Mouse (Mus musculus): ENCODE measurements at regions not wholly inside any gene's neighbourhood (a gene's known extent, or its start where the extent isn't known, plus 50 kb on each side); places are given as distances from the start of the nearest gene placed in this dataset.

GRCm38 (mm10) chr5:136619315-136620231, 52.3 kb upstream of the Cux1 start:
- DNase-seq (ENCODE audit: low spot score) = peak; percentile 62

GRCm38 (mm10) chr5:136620234-136620633, 52.9 kb upstream of the Cux1 start:
- peak; percentile 23 for DNase-seq (ENCODE audit: low spot score)

GRCm38 (mm10) chr5:136621336-136622125, 54.2 kb upstream of the Cux1 start:
- DNase-seq (ENCODE audit: low spot score) = no peak

GRCm38 (mm10) chr5:136622152-136622551, 54.9 kb upstream of the Cux1 start:
- DNase-seq (ENCODE audit: low spot score) = no peak

- DNase-seq (ENCODE audit: low spot score) = peak; percentile 91
Observed at GRCm38 (mm10) chr5:136622721-136623542, 55.6 kb upstream of the Cux1 start.

GRCm38 (mm10) chr5:136623791-136624190, 56.5 kb upstream of the Cux1 start:
- no peak for DNase-seq (ENCODE audit: low spot score)

GRCm38 (mm10) chr5:136625176-136625991, 58.1 kb upstream of the Cux1 start:
- DNase-seq (ENCODE audit: low spot score) = peak; percentile 42

GRCm38 (mm10) chr5:136626142-136626771, 59.0 kb upstream of the Cux1 start:
- DNase-seq (ENCODE audit: low spot score) = no peak

- no peak for DNase-seq (ENCODE audit: low spot score)
Observed at GRCm38 (mm10) chr5:136626891-136627290, 59.6 kb upstream of the Cux1 start.

GRCm38 (mm10) chr5:136627671-136628292, 60.5 kb upstream of the Cux1 start:
- no peak for DNase-seq (ENCODE audit: low spot score)

- DNase-seq (ENCODE audit: low spot score) = no peak
Observed at GRCm38 (mm10) chr5:136628502-136628901, 61.2 kb upstream of the Cux1 start.

- DNase-seq (ENCODE audit: low spot score) = no peak
Observed at GRCm38 (mm10) chr5:136632286-136632685, 60.7 kb upstream of the Myl10 start.

- DNase-seq (ENCODE audit: low spot score) = no peak
Observed at GRCm38 (mm10) chr5:136633901-136634300, 59.0 kb upstream of the Myl10 start.

- DNase-seq (ENCODE audit: low spot score) = no peak
Observed at GRCm38 (mm10) chr5:136635119-136635518, 57.8 kb upstream of the Myl10 start.

- no peak for DNase-seq (ENCODE audit: low spot score)
Observed at GRCm38 (mm10) chr5:136636476-136636875, 56.5 kb upstream of the Myl10 start.

- DNase-seq (ENCODE audit: low spot score) = no peak
Observed at GRCm38 (mm10) chr5:136637872-136638271, 55.1 kb upstream of the Myl10 start.

GRCm38 (mm10) chr5:136640871-136641619, 51.9 kb upstream of the Myl10 start:
- DNase-seq (ENCODE audit: low spot score) = no peak

GRCm38 (mm10) chr5:136642208-136642607, 50.7 kb upstream of the Myl10 start:
- no peak for DNase-seq (ENCODE audit: low spot score)
